Mouse (Mus musculus) thymus, adult 2 months (tissue): ENCODE data around the gene Dqx1. TPM values are rescaled to one million over a fixed set of nuclear protein-coding genes. Genes with fewer than 3 reads are reported as not detected.

Experiments used
- DNase-seq: peaks from one replicate; pipeline ENCODE4 v3.0.0; 2021
- H3K27ac ChIP-seq: fragments of 200-500 bp; 2 replicates; pipeline ENCODE4 v1.5.1; 2012; ENCODE audit warnings: low read length, control low read depth; ENCODE audit not compliant: control insufficient read depth, insufficient read depth
- H3K27me3 ChIP-seq: fragments of 200-500 bp; 2 replicates; pipeline ENCODE4 v1.6.1; 2012; ENCODE audit warnings: mild to moderate bottlenecking, low read length, moderate library complexity, mixed read lengths; ENCODE audit not compliant: control insufficient read depth, insufficient read depth
- H3K36me3 ChIP-seq: fragments of 200-500 bp; 2 replicates; pipeline ENCODE4 v1.6.1; 2012; ENCODE audit warnings: mild to moderate bottlenecking, low read length, moderate library complexity; ENCODE audit not compliant: control insufficient read depth, insufficient read depth
- H3K4me1 ChIP-seq: fragments of 200-500 bp; replicated peaks from 2 replicates; pipeline ENCODE4 v1.6.1; 2012; ENCODE audit warnings: low read length; ENCODE audit not compliant: control insufficient read depth, insufficient read depth
- H3K4me3 ChIP-seq: fragments of 200-500 bp; 2 replicates; pipeline ENCODE4 v1.5.1; 2012; ENCODE audit warnings: mild to moderate bottlenecking, low read length, control low read depth, moderate library complexity; ENCODE audit not compliant: control insufficient read depth, insufficient read depth
- CTCF ChIP-seq: fragments of 200-500 bp; IDR thresholded peaks from 2 replicates; pipeline ENCODE4 v1.5.1; 2012; ENCODE audit warnings: mild to moderate bottlenecking, control low read depth, low read length, moderate library complexity, borderline replicate concordance; ENCODE audit not compliant: control insufficient read depth, poor library complexity, insufficient read depth; ENCODE audit errors: extremely low read depth
- POLR2A ChIP-seq: fragments of 200-500 bp; IDR thresholded peaks from 2 replicates; pipeline ENCODE4 v1.6.1; 2012; ENCODE audit warnings: mild to moderate bottlenecking, low read length, control low read depth, moderate library complexity; ENCODE audit not compliant: control insufficient read depth, poor library complexity, insufficient read depth; ENCODE audit errors: extremely low read depth
- WGBS: fragments of 180-500 bp; shearing (Covaris S2); methylation state at CpG from one replicate; pipeline ENCODE4 v1.1.7; 2018; 5-methylcytosine and 5-hydroxymethylcytosine counted together
- polyA plus RNA-seq: library from polyadenylated mRNA; depleted of rRNA; stranded (reverse); fragments of >200 nt; gene quantifications from 2 replicates; pipeline ENCODE4 v1.2.3, GENCODE M21; 2012

The Dqx1 gene
- polyA plus RNA-seq, 1 experiment: 4.4 TPM

DNA sequence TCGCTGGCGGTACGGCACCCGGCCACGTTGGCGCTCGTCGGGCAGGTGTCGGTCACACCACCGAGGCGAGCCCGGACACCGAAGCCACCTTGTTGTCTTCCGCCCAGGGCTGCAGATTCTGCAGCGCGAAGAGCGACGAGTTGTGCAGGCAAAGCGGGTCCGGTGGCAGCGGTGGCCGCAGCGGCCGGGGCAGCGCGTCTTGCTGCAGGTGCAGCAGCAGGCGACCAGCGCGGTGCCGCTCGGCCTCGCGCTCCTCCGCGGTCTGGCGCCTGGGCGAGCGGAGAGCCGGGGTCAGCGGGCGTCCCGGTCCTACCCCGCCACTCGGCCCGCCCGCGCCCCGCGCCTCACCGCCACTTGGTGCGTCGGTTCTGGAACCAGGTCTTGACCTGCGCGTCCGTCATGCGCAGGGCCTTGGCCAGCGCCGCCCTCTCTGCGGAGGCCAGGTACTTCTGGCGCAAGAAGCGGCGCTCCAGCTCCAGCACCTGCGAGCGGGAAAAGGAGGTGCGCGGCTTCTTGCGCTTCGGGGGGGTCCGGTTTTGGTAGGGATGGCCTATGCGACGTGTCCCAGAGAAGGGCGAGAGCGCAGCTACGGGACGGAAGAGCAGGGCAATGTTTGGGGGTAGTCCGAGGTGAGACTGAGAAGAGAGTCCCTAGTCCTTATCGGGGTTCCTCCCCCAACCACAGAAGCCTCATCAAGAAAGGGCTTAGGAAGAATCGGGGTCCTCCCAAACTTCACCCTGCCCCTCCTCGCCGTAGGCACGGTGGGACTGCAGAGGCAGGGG, 11.3 kb downstream of the Dqx1 start:
- no peak for TF ChIP-seq POLR2A
- TF ChIP-seq CTCF: no peak
- WGBS: 3% methylated on average over 81 of the region's 81 CpGs
- DNase-seq: no peak
- no peak overlapping the region for H3K27ac ChIP-seq
- peaks cover 47% of the 10 kb centered on the region for H3K27me3 ChIP-seq
- H3K4me1 ChIP-seq: peaks cover 30% of the 10 kb centered on the region
- no peaks in the 10 kb centered on the region for H3K36me3 ChIP-seq
- H3K4me3 ChIP-seq: no peak overlapping the region

GRCm38 (mm10) chr6:83069488-83070246, 12.0 kb downstream of the Dqx1 start:
- Histone ChIP-seq H3K4me1 (peaks cover 30% of the 10 kb centered on the region), H3K36me3 (no peaks in the 10 kb centered on the region), H3K27me3 (peaks cover 45% of the 10 kb centered on the region), H3K4me3 (no peak overlapping the region), H3K27ac (no peak overlapping the region)
- TF ChIP-seq CTCF (no peak), POLR2A (no peak)
- WGBS: 5% methylated on average over 69 of the region's 69 CpGs
- DNase-seq: no peak

DNA sequence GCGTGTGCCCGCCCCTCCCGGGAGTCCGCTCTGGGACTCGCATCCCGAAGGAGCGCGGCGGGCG, 12.4 kb downstream of the Dqx1 start, which contains the start of gene Tlx2:
Gene Tlx2 (minus strand): TSS at position 47 of the 64 bp plus-strand sequence.
- no peak for DNase-seq
- Histone ChIP-seq H3K27me3 (peaks cover 45% of the 10 kb centered on the region), H3K4me3 (no peak within 1 kb of the TSS), H3K4me1 (peaks cover 30% of the 10 kb centered on the region), H3K27ac (no peak within 1 kb of the TSS), H3K36me3 (no peaks in the 10 kb centered on the region)
- TF ChIP-seq CTCF: no peak
- no peak for TF ChIP-seq POLR2A
- WGBS: 4% methylated on average over 10 of the region's 10 CpGs

DNA sequence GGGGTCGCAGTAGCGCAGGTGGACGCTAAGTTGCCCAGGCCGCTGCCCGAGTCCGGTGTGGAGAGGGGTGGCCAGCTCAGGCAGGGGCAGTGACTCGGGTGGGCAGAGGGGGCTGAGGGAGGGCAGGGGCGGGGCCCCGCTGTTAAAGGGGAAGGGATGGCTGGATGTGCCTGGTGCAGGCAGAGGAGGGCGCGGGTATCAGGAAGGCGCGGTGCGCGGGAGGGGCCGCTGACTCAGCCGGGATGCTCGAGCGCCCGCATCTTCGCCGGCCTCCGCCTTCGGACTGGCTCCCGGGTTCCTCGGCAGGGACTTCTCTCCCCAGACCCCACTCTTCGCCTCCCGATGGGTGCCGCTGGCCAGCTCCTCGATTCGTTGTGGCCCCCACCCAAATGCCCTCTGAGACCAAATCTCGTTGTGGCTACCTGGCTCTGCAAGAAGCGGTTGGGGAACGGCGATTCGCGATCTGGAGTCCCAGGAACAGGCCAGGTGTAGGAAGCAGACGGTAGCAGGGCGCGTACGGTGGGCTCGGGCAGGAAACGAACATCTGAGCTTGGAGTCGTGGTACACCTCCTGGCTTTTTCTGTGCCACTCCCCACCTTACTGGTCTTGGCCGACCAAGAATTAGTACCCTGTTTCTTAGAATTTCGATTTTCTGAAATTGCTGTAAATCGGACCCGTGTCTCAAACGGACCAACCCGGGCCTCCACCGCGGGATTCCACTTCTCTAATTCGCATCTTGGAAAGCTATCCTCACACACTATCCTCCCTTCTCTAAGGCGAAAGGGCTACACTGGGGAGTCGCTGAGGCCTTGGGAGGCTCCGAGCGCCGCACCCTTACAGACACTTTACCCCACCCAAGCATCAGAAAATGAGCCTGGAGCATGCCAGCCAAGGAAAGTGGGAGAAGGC, 12.9 kb downstream of the Dqx1 start:
- peaks cover 30% of the 10 kb centered on the region for H3K4me1 ChIP-seq
- no peak for DNase-seq
- TF ChIP-seq POLR2A: no peak
- TF ChIP-seq CTCF: no peak
- no peak overlapping the region for H3K27ac ChIP-seq
- H3K36me3 ChIP-seq: no peaks in the 10 kb centered on the region
- peaks cover 45% of the 10 kb centered on the region for H3K27me3 ChIP-seq
- 4% methylated on average over 55 of the region's 58 CpGs for WGBS
- no peak overlapping the region for H3K4me3 ChIP-seq

DNA sequence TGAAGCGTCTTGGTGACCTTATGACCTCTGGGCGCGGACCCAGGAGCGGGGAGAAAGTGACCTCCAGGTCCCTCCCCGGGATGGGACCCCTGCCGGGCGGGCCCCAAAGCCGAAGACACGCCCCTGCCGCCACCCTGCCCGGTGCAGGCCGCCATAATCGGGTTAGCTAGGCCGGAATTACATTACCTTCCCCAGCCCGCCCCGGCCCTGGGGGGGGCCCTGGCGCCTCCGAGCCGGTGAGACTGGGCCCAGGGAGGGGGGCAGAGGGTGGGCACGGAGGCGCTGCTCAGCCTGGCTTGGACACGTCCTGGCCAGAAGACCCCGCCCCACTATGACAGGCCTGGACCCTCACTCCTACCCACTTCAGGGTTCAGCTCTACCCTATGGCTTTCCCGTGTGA, 13.6 kb downstream of the Dqx1 start:
- H3K27ac ChIP-seq: no peak overlapping the region
- DNase-seq: no peak
- peaks cover 45% of the 10 kb centered on the region for H3K27me3 ChIP-seq
- peaks cover 25% of the 10 kb centered on the region for H3K4me1 ChIP-seq
- no peaks in the 10 kb centered on the region for H3K36me3 ChIP-seq
- TF ChIP-seq POLR2A: no peak
- TF ChIP-seq CTCF: no peak
- H3K4me3 ChIP-seq: no peak overlapping the region
- WGBS: 7% methylated on average over 24 of the region's 24 CpGs

DNA sequence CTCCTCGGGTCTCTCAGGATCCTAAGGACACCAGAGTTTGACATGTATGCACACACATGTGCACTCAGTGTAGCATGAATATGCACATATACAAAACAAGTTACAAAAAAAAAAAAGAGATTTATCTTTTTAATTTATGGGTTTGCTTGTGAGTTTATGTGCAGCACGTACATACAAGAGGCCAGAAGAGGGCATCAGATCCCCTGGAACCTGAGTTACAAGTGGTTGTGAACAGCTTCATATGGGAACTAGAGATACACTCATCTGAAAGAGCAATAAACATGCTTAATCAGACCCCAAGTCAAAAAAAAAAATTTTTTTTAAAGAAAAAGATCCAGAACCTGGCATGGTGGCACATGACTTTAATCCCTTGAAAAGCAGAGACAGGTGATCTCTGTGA, 17.3 kb downstream of the Dqx1 start:
- no peaks in the 10 kb centered on the region for H3K36me3 ChIP-seq
- H3K27ac ChIP-seq: no peak overlapping the region
- 15% methylated on average over 2 of the region's 2 CpGs for WGBS
- H3K27me3 ChIP-seq: peaks cover 24% of the 10 kb centered on the region
- no peak for TF ChIP-seq CTCF
- TF ChIP-seq POLR2A: no peak
- H3K4me1 ChIP-seq: peaks cover 23% of the 10 kb centered on the region
- DNase-seq: no peak
- no peak overlapping the region for H3K4me3 ChIP-seq
